Mouse (Mus musculus): ENCODE measurements around the gene Olfr1411.

- TF ChIP-seq CTCF (IDR thresholded peaks at IDR 0.05; ENCODE audit: low read depth, low read length), result no peak
- TF ChIP-seq POLR2A (IDR thresholded peaks at IDR 0.05; ENCODE audit: borderline replicate concordance, low read depth, low read length), result no peak
These were observed 52.8 kb downstream of the Olfr1411 start for GRCm38 (mm10) chr1:92647026-92647425.

Measured in bone marrow macrophage, adult 2 months (primary cell).